Mouse (Mus musculus): ENCODE measurements around the gene Atp8b4. TPM values are rescaled to one million over a fixed set of nuclear protein-coding genes. Genes with fewer than 3 reads are reported as not detected.
"Not testable (repeated sequence)": the region's sequence is repeated elsewhere in the genome, so short reads cannot be mapped to it uniquely, and the experiment has no call there.

Gene Atp8b4
- polyA plus RNA-seq, 1 experiment from 2014 or later, result 0.12 TPM

- 89% methylated on average over 4 of the region's 4 CpGs for WGBS
- no peaks in the 10 kb centered on the region for H3K27me3 ChIP-seq (ENCODE audit: low read depth, poor library complexity, severe bottlenecking)
- H3K4me1 ChIP-seq, result no peaks in the 10 kb centered on the region
- no peaks in the 10 kb centered on the region for H3K36me3 ChIP-seq
- no peaks in the 10 kb centered on the region for H3K9me3 ChIP-seq (replicated peaks)
- H3K27ac ChIP-seq (replicated peaks), result no peak overlapping the region
- no peak overlapping the region for H3K4me3 ChIP-seq
- DNase-seq (ENCODE audit: low spot score), result no peak
Measured at GRCm38 (mm10) chr2:126491446-126491845, 9.0 kb downstream of the Atp8b4 start.

GRCm38 (mm10) chr2:126490573-126490972, 9.9 kb downstream of the Atp8b4 start:
- H3K36me3 ChIP-seq, result no peaks in the 10 kb centered on the region
- no peak overlapping the region for H3K4me3 ChIP-seq
- no peak overlapping the region for H3K27ac ChIP-seq (replicated peaks)
- 90% methylated on average over 9 of the region's 9 CpGs for WGBS
- H3K4me1 ChIP-seq, result no peaks in the 10 kb centered on the region
- no peaks in the 10 kb centered on the region for H3K27me3 ChIP-seq (ENCODE audit: low read depth, poor library complexity, severe bottlenecking)
- no peaks in the 10 kb centered on the region for H3K9me3 ChIP-seq (replicated peaks)
- no peak for DNase-seq (ENCODE audit: low spot score)

- no peaks in the 10 kb centered on the region for H3K4me1 ChIP-seq
- DNase-seq (ENCODE audit: low spot score), result no peak
- WGBS, result 87% methylated on average over 11 of the region's 11 CpGs
Measured at GRCm38 (mm10) chr2:126485262-126486017, 15.0 kb downstream of the Atp8b4 start.

GRCm38 (mm10) chr2:126483337-126483736, 17.1 kb downstream of the Atp8b4 start:
- 86% methylated on average over 6 of the region's 6 CpGs for WGBS
- Histone ChIP-seq H3K9me3 (replicated peaks) (no peaks in the 10 kb centered on the region), H3K4me3 (no peak overlapping the region), H3K4me1 (no peaks in the 10 kb centered on the region), H3K36me3 (no peaks in the 10 kb centered on the region), H3K27ac (replicated peaks) (no peak overlapping the region), H3K27me3 (ENCODE audit: low read depth, poor library complexity, severe bottlenecking) (no peaks in the 10 kb centered on the region)
- DNase-seq (ENCODE audit: low spot score), result no peak

More at GRCm38 (mm10) chr2:126485262-126486017, 15.0 kb downstream of the Atp8b4 start:
- no peaks in the 10 kb centered on the region for H3K9me3 ChIP-seq (replicated peaks)
- H3K4me3 ChIP-seq, result no peak overlapping the region
- no peaks in the 10 kb centered on the region for H3K27me3 ChIP-seq (ENCODE audit: low read depth, poor library complexity, severe bottlenecking)
- no peak overlapping the region for H3K27ac ChIP-seq (replicated peaks)
- H3K36me3 ChIP-seq, result no peaks in the 10 kb centered on the region

GRCm38 (mm10) chr2:126477556-126477955, 22.9 kb downstream of the Atp8b4 start:
- H3K4me1 ChIP-seq, result no peaks in the 10 kb centered on the region
- WGBS, result 92% methylated on average over 7 of the region's 7 CpGs
- H3K27me3 ChIP-seq (ENCODE audit: low read depth, poor library complexity, severe bottlenecking), result no peaks in the 10 kb centered on the region
- no peak overlapping the region for H3K4me3 ChIP-seq
- no peaks in the 10 kb centered on the region for H3K9me3 ChIP-seq (replicated peaks)
- no peak for DNase-seq (ENCODE audit: low spot score)
- no peak overlapping the region for H3K27ac ChIP-seq (replicated peaks)
- no peaks in the 10 kb centered on the region for H3K36me3 ChIP-seq

DNA sequence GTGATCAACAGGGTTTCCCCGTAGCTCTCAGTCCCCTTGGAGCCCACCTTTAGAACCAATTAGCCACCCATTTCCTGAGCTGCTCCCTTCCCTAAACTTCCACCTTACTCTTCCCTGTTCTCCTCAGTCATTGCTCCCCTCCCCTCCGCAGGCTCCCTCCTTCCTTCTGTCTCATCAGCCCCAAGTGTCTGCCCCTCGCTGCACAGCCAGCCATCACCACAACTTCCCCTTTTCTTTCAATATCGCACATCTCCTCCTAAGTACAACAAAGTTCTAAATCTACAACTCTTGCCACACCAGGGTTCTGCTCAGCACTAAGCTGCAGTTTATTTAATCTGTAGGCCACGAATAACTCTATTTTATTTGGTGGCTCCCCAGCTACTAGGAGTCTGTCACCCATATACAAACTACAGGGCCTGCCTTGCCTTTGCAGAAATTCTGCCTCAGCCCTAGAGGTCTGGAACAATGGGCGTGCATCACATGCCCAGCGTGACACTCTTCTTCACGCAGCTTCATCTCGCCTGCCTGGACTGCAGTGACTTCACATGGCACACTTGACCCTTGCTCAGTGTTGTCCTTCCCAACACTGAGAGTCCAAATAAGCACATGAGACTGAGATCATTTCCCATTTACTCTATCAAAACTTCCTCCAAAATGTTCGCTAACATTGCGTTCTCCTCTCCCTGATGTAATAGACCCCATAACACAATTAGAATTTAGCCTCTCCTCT, 24.6 kb downstream of the Atp8b4 start:
- WGBS, result 91% methylated on average over 11 of the region's 11 CpGs
- Histone ChIP-seq H3K4me3 (no peak overlapping the region), H3K9me3 (replicated peaks) (no peaks in the 10 kb centered on the region)

GRCm38 (mm10) chr2:126474019-126474418, 26.5 kb downstream of the Atp8b4 start:
- WGBS, result 91% methylated on average over 6 of the region's 6 CpGs
- no peaks in the 10 kb centered on the region for H3K27me3 ChIP-seq (ENCODE audit: low read depth, poor library complexity, severe bottlenecking)
- H3K4me3 ChIP-seq, result no peak overlapping the region
- no peak overlapping the region for H3K27ac ChIP-seq (replicated peaks)
- DNase-seq (ENCODE audit: low spot score), result no peak
- H3K4me1 ChIP-seq, result no peaks in the 10 kb centered on the region
- H3K9me3 ChIP-seq (replicated peaks), result no peaks in the 10 kb centered on the region
- no peaks in the 10 kb centered on the region for H3K36me3 ChIP-seq

More for the DNA sequence above, 24.6 kb downstream of the Atp8b4 start:
- Histone ChIP-seq H3K27ac (replicated peaks) (no peak overlapping the region), H3K4me1 (no peaks in the 10 kb centered on the region), H3K27me3 (ENCODE audit: low read depth, poor library complexity, severe bottlenecking) (no peaks in the 10 kb centered on the region), H3K36me3 (no peaks in the 10 kb centered on the region)
- no peak for DNase-seq (ENCODE audit: low spot score)

DNA sequence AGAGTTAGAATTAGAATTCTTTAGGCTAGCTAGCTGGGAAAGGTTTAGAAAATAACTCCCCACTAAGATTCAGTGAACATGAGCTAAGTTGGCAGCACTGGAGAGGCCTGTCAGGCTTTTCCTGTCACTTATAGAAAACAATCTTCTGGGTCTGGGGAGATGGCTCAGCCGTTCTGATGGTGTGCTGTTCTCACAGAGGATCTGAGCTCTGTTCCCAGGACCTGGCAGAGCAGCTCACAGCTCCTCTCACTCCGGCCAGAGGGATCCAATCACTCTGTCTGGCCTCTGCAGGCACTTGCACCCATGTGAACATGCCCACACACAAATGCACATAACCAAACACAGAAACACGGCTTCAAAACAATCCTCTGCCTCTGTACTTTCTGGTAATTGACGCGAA, 27.6 kb downstream of the Atp8b4 start:
- Histone ChIP-seq H3K9me3 (replicated peaks) (no peaks in the 10 kb centered on the region), H3K27ac (replicated peaks) (no peak overlapping the region), H3K36me3 (no peaks in the 10 kb centered on the region), H3K4me3 (no peak overlapping the region), H3K4me1 (no peaks in the 10 kb centered on the region), H3K27me3 (ENCODE audit: low read depth, poor library complexity, severe bottlenecking) (no peaks in the 10 kb centered on the region)
- DNase-seq (ENCODE audit: low spot score), result no peak
- 81% methylated on average over 5 of the region's 5 CpGs for WGBS

- no peaks in the 10 kb centered on the region for H3K4me1 ChIP-seq
- WGBS, result 87% methylated on average over 4 of the region's 4 CpGs
- H3K27me3 ChIP-seq (ENCODE audit: low read depth, poor library complexity, severe bottlenecking), result no peaks in the 10 kb centered on the region
- DNase-seq (ENCODE audit: low spot score), result no peak
- no peak overlapping the region for H3K4me3 ChIP-seq
- H3K9me3 ChIP-seq (replicated peaks), result no peaks in the 10 kb centered on the region
- no peak overlapping the region for H3K27ac ChIP-seq (replicated peaks)
- H3K36me3 ChIP-seq, result no peaks in the 10 kb centered on the region
Measured at GRCm38 (mm10) chr2:126467790-126468189, 32.7 kb downstream of the Atp8b4 start.

GRCm38 (mm10) chr2:126466391-126467134, 33.9 kb downstream of the Atp8b4 start:
- H3K36me3 ChIP-seq, result no peaks in the 10 kb centered on the region

GRCm38 (mm10) chr2:126458661-126459060, 41.8 kb downstream of the Atp8b4 start:
- H3K27ac ChIP-seq (replicated peaks), result no peak overlapping the region
- no peaks in the 10 kb centered on the region for H3K27me3 ChIP-seq (ENCODE audit: low read depth, poor library complexity, severe bottlenecking)
- no peaks in the 10 kb centered on the region for H3K4me1 ChIP-seq
- WGBS, result 91% methylated on average over 2 of the region's 2 CpGs
- H3K36me3 ChIP-seq, result no peaks in the 10 kb centered on the region
- no peaks in the 10 kb centered on the region for H3K9me3 ChIP-seq (replicated peaks)
- H3K4me3 ChIP-seq, result no peak overlapping the region
- DNase-seq (ENCODE audit: low spot score), result no peak

More at GRCm38 (mm10) chr2:126466391-126467134, 33.9 kb downstream of the Atp8b4 start:
- WGBS, result 86% methylated on average over 13 of the region's 13 CpGs
- DNase-seq (ENCODE audit: low spot score), result no peak
- Histone ChIP-seq H3K27ac (replicated peaks) (no peak overlapping the region), H3K9me3 (replicated peaks) (no peaks in the 10 kb centered on the region), H3K4me1 (no peaks in the 10 kb centered on the region), H3K27me3 (ENCODE audit: low read depth, poor library complexity, severe bottlenecking) (no peaks in the 10 kb centered on the region), H3K4me3 (no peak overlapping the region)

DNA sequence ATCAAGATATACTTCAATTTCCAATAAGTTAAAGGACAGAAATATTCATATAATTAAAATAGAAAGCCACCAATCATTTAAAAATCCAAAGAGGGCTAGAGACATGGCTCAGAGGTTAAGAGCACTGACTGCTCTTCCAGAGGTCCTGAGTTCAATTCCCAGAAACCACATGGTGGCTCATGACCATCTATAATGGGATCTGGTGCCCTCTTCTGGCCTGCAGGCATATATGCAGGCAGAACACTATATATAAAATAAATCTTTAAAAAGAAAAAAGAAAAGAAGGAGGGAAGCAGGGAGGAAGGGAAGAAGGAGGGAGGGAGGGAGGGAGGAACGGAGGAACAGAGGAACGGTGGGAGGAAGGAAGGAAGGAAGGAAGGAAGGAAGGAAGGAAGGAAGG, 42.7 kb downstream of the Atp8b4 start:
- H3K36me3 ChIP-seq; H3K27me3 ChIP-seq (ENCODE audit: low read depth, poor library complexity, severe bottlenecking); H3K4me1 ChIP-seq; DNase-seq (ENCODE audit: low spot score); H3K27ac ChIP-seq (replicated peaks); H3K9me3 ChIP-seq (replicated peaks); H3K4me3 ChIP-seq: not testable (repeated sequence)
- 68% methylated on average over 2 of the region's 2 CpGs for WGBS

DNA sequence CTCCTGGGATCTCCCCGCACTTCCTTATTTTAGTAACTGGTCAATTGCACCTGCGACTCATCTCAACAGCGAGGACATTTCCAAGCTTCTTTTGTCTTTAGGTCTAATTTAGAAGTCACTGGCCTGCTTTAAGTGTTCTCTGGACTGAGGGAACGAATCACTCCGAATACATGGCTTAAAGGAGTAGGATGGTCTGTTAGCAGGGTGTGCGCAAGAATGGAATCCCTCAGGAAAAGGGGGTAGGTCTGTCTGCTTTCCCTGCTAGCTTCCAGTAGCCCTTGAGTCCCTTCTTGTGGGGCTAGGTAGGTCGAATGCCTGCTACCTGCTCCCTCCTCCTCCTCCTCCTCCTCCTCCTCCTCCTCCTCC, 49.6 kb downstream of the Atp8b4 start:
- no peak for DNase-seq (ENCODE audit: low spot score)
- no peak overlapping the region for H3K27ac ChIP-seq (replicated peaks)
- WGBS, result 89% methylated on average over 7 of the region's 7 CpGs

More for the DNA sequence above, 49.6 kb downstream of the Atp8b4 start:
- Histone ChIP-seq H3K4me1 (peaks cover 6% of the 10 kb centered on the region), H3K27me3 (ENCODE audit: low read depth, poor library complexity, severe bottlenecking) (no peaks in the 10 kb centered on the region), H3K9me3 (replicated peaks) (no peaks in the 10 kb centered on the region), H3K36me3 (no peaks in the 10 kb centered on the region), H3K4me3 (no peak overlapping the region)

All from midbrain, embryonic 10.5 days (tissue).